Mouse (Mus musculus) heart, adult 9 months (tissue): ENCODE measurements at regions not wholly inside any gene's neighbourhood (a gene's known extent, or its start where the extent isn't known, plus 50 kb on each side); places are given as distances from the start of the nearest gene placed in this dataset.

Source experiments
- DNase-seq, 2 experiments: peaks; one replicate each; pipeline ENCODE4 v3.0.0; 2022; ENCODE audit warnings: low spot score in 2 of 2

- DNase-seq = no peak
Observed at GRCm38 (mm10) chr1:121618550-121618949, 50.8 kb upstream of the Ddx18 start.
